Mouse (Mus musculus): ENCODE data around the gene U2af2. TPM values are rescaled to one million over a fixed set of nuclear protein-coding genes. Genes with fewer than 3 reads are reported as not detected.
"Not testable (repeated sequence)": the region's sequence is repeated elsewhere in the genome, so short reads cannot be mapped to it uniquely, and the experiment has no call there.

Gene U2af2
- 103 and 117 TPM in 2 replicates for polyA plus RNA-seq (2015; fragmentation: Nextera tagmentation; extraction: Ambion mirVana)

- H3K4me3 ChIP-seq, result peak within 1 kb of the TSS; percentile 67
- peaks cover 56% of the 10 kb centered on the region for H3K4me1 ChIP-seq
Measured at GRCm38 (mm10) chr7:5061774-5062359, at the start of gene U2af2. Gene U2af2, plus strand, starts transcription at chr7:5062143.

DNA sequence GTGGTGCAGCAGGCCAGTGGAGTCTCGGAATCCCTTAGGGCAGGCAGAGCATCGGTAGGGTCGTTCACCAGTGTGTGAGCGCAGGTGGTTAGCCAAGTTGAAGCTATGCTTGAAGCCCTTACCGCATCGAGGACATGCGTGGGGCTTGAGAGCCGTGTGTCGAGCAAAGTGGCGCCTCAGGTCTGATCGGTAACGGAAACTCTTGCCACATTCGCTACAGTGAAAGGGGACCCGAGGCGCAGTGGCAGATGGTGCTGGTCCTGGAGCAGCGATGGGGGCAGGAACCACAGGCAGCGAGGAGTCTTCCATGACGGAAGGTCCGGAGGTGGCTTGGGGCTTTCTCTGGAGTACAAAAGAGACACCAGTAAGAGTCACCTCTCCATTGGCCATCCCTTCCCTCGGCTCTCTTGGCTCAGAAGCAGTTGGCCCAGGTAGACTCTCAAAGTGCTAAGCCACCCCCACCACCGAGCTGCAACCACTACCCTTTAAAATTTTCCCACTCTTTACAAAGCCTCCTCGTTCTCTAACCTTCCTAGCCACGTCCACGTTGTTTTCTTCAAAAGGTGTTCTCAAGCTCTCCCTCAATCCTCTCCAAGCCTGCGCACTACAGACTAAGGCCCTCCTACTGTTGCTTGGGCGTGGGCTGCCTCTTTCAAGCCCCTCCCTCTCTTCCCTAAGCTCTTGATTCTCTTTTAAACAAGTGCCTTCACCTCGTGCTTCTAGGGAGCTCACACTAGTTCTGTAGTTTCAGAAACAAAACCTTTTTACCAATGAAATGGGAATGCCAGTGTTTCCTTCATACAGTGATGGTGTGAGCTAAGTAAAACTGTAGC lies 49.0 kb upstream of the U2af2 start:
- Histone ChIP-seq H3K4me3 (peak overlapping the region; percentile 74; the same call in 1 of the 2 replicates), H3K4me1 (peaks cover 10% of the 10 kb centered on the region; the same call in 1 of the 2 replicates), H3K36me3 (peaks cover 55% of the 10 kb centered on the region), H3K4me2 (no peak overlapping the region), H3K27me3 (no peaks in the 10 kb centered on the region), H3K9me3 (no peaks in the 10 kb centered on the region), H3K27ac (no peak overlapping the region), H3K9ac (no peak overlapping the region)
- 92% methylated on average over 27 of the region's 27 CpGs for WGBS
- no peak for ATAC-seq (ENCODE audit: insufficient number of reproducible peaks, low FRiP score, low TSS enrichment, low read depth)

More at GRCm38 (mm10) chr7:5061774-5062359, at the start of gene U2af2:
- Histone ChIP-seq H3K27ac (peak within 1 kb of the TSS; percentile 100), H3K9me3 (no peaks in the 10 kb centered on the region), H3K9ac (peak within 1 kb of the TSS; percentile 84), H3K27me3 (0 out of 2 replicates have a peak, but pooled peaks cover 4% of the 10 kb centered on the region), H3K4me2 (peak within 1 kb of the TSS; percentile 85), H3K36me3 (peaks cover 10% of the 10 kb centered on the region)
- WGBS, result 0% methylated on average over 61 of the region's 65 CpGs
- ATAC-seq (ENCODE audit: insufficient number of reproducible peaks, low FRiP score, low TSS enrichment, low read depth), result peak; percentile 83

GRCm38 (mm10) chr7:5014251-5015117 lies 47.5 kb upstream of the U2af2 start, which contains the start of the genes Zfp524 and Fiz1:
Gene Zfp524, plus strand, starts transcription at chr7:5014415.
Gene Fiz1, minus strand, starts transcription at chr7:5014697.
- Histone ChIP-seq H3K36me3 (peaks cover 43% of the 10 kb centered on the region), H3K27ac (peak within 1 kb of the TSS; percentile 99), H3K27me3 (no peaks in the 10 kb centered on the region), H3K9ac (peak within 1 kb of the TSS; percentile 74), H3K4me3 (peak within 1 kb of the TSS; percentile 74), H3K9me3 (no peaks in the 10 kb centered on the region), H3K4me2 (peak within 1 kb of the TSS; percentile 64), H3K4me1 (peaks cover 17% of the 10 kb centered on the region; the same call in 1 of the 2 replicates)
- under 1% methylated on average over 42 of the region's 42 CpGs for WGBS
- ATAC-seq (ENCODE audit: insufficient number of reproducible peaks, low FRiP score, low TSS enrichment, low read depth), result peak; percentile 82

DNA sequence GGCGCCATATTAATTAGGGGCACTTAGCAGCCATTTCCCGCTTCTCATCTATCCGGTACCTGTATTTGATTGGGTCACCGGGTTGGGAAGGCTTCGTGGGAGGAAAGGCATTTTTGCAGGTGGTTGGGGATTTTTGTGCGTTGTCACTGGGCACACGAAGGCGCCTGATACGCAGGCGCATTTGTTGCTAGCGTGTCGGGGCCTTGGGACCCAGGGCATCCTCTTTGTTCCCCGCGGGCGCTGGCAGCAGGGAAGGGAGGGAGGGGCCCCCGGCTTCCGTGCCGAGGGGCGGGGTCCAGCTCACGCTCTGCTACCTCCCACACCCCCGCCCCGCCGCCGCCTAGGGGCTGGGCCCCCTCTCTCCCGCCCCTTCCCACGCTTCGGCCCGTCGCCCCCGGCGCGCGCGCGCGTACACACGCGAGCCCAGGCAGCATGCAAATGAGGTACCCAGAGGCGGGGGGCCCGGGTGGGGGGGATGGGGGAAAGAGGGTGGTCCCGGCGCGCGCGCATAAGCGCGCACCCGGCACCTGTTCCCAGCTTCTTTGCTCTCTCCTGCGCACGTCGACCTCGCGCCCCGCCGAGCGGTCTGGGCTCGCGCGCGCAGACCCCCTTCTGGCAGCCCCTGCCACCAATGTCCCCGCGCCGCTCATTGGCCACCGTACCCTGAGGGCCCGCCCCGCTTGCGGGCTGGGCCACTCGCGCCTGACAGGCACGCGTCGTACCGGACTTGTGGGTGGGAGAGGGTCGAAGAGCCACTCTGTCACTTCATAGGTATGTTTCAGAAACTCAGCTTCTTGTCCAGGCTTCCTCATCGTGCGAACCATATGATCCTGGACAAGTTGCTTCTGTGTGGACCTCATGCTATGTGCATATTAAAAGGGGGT lies 46.6 kb upstream of the U2af2 start, which contains the start of gene Gm44973:
Gm44973 (plus strand) TSS at position 379 of the 884 bp plus-strand sequence.
- WGBS, result under 1% methylated on average over 55 of the region's 76 CpGs
- Histone ChIP-seq H3K4me2 (peak within 1 kb of the TSS; percentile 64), H3K36me3 (peaks cover 34% of the 10 kb centered on the region), H3K9ac (peak within 1 kb of the TSS; percentile 74), H3K9me3 (no peaks in the 10 kb centered on the region), H3K4me3 (peak within 1 kb of the TSS; percentile 74), H3K27ac (peak within 1 kb of the TSS; percentile 99), H3K27me3 (no peaks in the 10 kb centered on the region), H3K4me1 (peaks cover 19% of the 10 kb centered on the region; the same call in 1 of the 2 replicates)
- ATAC-seq (ENCODE audit: insufficient number of reproducible peaks, low FRiP score, low TSS enrichment, low read depth), result peak; percentile 83

DNA sequence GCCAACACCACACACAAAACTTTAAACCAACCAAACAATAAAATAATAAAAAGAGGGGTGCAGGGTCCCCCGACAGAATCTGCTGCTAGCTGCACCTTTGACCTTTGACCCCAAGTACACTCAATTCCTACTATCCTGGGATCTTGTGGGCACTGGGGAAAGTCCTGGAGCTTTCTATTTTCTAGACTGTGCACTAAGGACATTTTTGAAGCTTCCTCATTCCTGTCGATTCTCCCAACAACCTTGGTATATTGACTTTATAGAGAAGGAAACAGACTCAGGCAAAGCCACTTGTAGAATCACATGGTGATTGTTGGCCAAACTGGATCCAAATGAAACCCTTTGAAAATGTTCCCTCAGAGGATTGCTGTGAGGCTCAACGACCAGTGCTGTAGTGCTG lies 45.9 kb upstream of the U2af2 start:
- Histone ChIP-seq H3K36me3 (peaks cover 27% of the 10 kb centered on the region), H3K9me3 (no peaks in the 10 kb centered on the region), H3K4me1 (peaks cover 21% of the 10 kb centered on the region), H3K27me3 (no peaks in the 10 kb centered on the region), H3K9ac (peak overlapping the region; percentile 52; the same call in 1 of the 2 replicates), H3K4me3 (peak overlapping the region; percentile 74), H3K4me2 (peak overlapping the region; percentile 64), H3K27ac (peak overlapping the region; percentile 99)
- WGBS, result 63% methylated on average over 3 of the region's 3 CpGs
- no peak for ATAC-seq (ENCODE audit: insufficient number of reproducible peaks, low FRiP score, low TSS enrichment, low read depth)

- Histone ChIP-seq H3K4me3 (no peak overlapping the region), H3K4me2 (no peak overlapping the region), H3K4me1 (peaks cover 30% of the 10 kb centered on the region), H3K36me3 (peaks cover 19% of the 10 kb centered on the region), H3K27ac (no peak overlapping the region), H3K9me3 (no peaks in the 10 kb centered on the region), H3K27me3 (no peaks in the 10 kb centered on the region), H3K9ac (no peak overlapping the region)
- no peak for ATAC-seq (ENCODE audit: insufficient number of reproducible peaks, low FRiP score, low TSS enrichment, low read depth)
- WGBS, result 94% methylated on average over 2 of the region's 2 CpGs
Measured at GRCm38 (mm10) chr7:5016920-5017319, 45.0 kb upstream of the U2af2 start.

- Histone ChIP-seq H3K27ac (no peak overlapping the region), H3K36me3 (peaks cover 21% of the 10 kb centered on the region), H3K4me3 (no peak overlapping the region), H3K4me1 (peaks cover 34% of the 10 kb centered on the region), H3K27me3 (no peaks in the 10 kb centered on the region), H3K9me3 (no peaks in the 10 kb centered on the region), H3K4me2 (no peak overlapping the region), H3K9ac (no peak overlapping the region)
- no peak for ATAC-seq (ENCODE audit: insufficient number of reproducible peaks, low FRiP score, low TSS enrichment, low read depth)
- 96% methylated on average over 16 of the region's 16 CpGs for WGBS
Measured at GRCm38 (mm10) chr7:5017352-5017751, 44.6 kb upstream of the U2af2 start.

DNA sequence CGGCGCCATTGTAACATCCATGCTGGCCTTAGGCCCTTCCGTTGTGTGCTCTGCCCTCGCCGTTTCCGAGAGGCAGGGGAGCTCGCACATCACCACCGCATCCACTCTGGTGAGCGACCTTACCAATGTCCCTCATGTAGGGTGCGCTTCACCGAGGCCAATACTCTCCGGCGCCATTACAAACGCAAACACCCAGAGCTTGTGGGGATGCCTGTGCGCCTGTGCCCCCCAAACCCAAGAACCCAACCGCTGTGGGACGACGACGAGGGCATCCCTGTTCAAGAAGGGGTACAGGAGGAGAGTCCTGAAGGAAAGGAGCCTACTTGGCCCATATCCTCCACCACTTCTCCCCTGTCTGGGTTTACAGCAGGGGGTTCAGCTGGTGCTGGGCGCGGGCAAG lies 44.0 kb upstream of the U2af2 start:
- Histone ChIP-seq H3K4me1 (peaks cover 32% of the 10 kb centered on the region), H3K36me3 (peaks cover 21% of the 10 kb centered on the region), H3K4me2 (no peak overlapping the region), H3K27ac (no peak overlapping the region), H3K27me3 (no peaks in the 10 kb centered on the region), H3K9ac (no peak overlapping the region), H3K4me3 (no peak overlapping the region), H3K9me3 (no peaks in the 10 kb centered on the region)
- WGBS, result 96% methylated on average over 21 of the region's 21 CpGs
- ATAC-seq (ENCODE audit: insufficient number of reproducible peaks, low FRiP score, low TSS enrichment, low read depth), result no peak

DNA sequence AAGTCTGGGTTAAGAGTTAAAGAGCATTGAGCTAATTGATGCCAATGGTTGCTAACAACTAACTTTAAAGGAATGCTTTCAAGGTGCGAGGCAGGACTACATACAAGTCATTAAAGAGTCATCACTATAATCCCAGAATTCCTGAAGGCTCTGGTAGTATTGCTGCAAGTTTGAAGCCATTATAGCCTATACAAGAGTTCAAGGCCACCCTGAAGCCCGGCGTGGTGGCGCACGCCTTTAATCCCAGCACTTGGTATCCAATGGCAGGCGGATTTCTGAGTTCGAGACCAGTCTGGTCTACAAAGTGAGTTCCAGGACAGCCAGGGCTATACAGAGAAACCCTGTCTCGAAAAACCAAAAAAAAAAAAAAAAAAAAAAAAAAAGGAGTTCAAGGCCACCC lies 42.4 kb upstream of the U2af2 start:
- Histone ChIP-seq H3K27ac (peak overlapping the region; percentile 98), H3K4me2 (peak overlapping the region; percentile 71), H3K4me3 (peak overlapping the region; percentile 79), H3K36me3 (peaks cover 34% of the 10 kb centered on the region), H3K4me1 (peaks cover 32% of the 10 kb centered on the region)
- not testable (repeated sequence) for ATAC-seq (ENCODE audit: insufficient number of reproducible peaks, low FRiP score, low TSS enrichment, low read depth); H3K9me3 ChIP-seq; H3K9ac ChIP-seq; H3K27me3 ChIP-seq
- 15% methylated on average over 8 of the region's 8 CpGs for WGBS

GRCm38 (mm10) chr7:5020000-5020681 lies 41.8 kb upstream of the U2af2 start, which contains the start of the genes Zfp865 and Ccdc106:
Gene Zfp865, plus strand, starts transcription at chr7:5020376.
Gene Ccdc106, plus strand, starts transcription at chr7:5020553.
- Histone ChIP-seq H3K36me3 (peaks cover 40% of the 10 kb centered on the region), H3K9me3 (no peaks in the 10 kb centered on the region), H3K27ac (peak within 1 kb of the TSS; percentile 98), H3K4me3 (peak within 1 kb of the TSS; percentile 79), H3K4me2 (peak within 1 kb of the TSS; percentile 71), H3K9ac (peak within 1 kb of the TSS; percentile 87), H3K27me3 (no peaks in the 10 kb centered on the region), H3K4me1 (peaks cover 32% of the 10 kb centered on the region)
- WGBS, result under 1% methylated on average over 49 of the region's 49 CpGs
- ATAC-seq (ENCODE audit: insufficient number of reproducible peaks, low FRiP score, low TSS enrichment, low read depth), result peak; percentile 91

Data from limb, embryonic 15.5 days (tissue).